Mouse (Mus musculus): ENCODE measurements at regions not wholly inside any gene's neighbourhood (a gene's known extent, or its start where the extent isn't known, plus 50 kb on each side); places are given as distances from the start of the nearest gene placed in this dataset.

DNA sequence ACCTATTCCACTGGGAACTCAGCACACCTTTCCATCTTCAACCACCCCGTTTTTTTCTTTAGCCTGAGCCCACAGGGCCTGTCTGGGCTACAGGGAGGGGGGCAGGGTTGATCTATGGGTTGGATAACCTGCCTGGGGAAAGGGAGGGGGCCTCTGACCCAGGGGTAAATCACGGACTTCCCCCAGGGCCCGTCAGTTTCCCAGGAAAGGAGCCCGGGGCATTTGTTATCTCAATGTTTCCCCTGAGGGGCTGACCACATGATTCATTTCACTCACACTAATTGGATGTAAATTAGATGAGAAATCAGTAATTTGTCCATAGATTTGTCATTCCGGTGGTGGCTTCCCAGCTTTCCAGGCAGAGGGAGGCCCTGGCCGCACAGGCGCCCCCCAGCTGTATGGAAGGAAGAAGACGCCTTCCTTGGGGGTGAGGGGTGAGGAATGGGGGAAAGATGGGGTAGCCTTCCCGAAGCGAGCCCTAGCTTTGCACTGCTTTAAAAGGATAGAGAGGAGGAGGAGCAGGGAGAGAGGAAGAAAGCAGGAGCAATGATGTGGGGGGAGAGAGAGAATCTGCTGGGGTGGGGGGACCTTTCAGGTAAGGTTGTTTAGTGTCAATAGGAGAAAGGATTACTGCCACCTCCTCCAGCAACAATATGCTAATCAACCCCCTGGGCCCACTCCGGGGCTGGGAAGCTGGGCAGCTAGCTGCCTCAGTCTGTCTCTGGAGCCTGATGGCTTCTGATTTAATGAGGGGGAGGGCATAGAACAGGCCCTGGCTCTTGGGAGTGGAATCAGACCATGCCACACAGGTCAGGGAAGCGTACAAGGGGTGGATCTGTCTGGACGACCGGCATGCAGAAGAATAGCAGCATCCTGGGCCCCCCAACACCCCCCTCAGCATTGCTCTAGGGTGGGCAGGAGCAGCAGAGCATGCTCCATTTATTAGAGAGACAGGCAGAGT, 282.3 kb upstream of the 4930535I16Rik start:
- Histone ChIP-seq H3K4me1 (peaks cover 28% of the 10 kb centered on the region), H3K36me3 (replicated peaks) (no peaks in the 10 kb centered on the region), H3K27ac (peak overlapping the region; percentile 60), H3K4me3 (0 out of 2 replicates have a peak overlapping the region, but pooled peaks have one; percentile 8), H3K27me3 (ENCODE audit: poor library complexity, severe bottlenecking) (peaks cover 68% of the 10 kb centered on the region), H3K9me3 (peaks cover 4% of the 10 kb centered on the region)
- DNase-seq (ENCODE audit: extremely low spot score, low spot score) = no peak
- WGBS = 18% methylated on average over 14 of the region's 14 CpGs

DNA sequence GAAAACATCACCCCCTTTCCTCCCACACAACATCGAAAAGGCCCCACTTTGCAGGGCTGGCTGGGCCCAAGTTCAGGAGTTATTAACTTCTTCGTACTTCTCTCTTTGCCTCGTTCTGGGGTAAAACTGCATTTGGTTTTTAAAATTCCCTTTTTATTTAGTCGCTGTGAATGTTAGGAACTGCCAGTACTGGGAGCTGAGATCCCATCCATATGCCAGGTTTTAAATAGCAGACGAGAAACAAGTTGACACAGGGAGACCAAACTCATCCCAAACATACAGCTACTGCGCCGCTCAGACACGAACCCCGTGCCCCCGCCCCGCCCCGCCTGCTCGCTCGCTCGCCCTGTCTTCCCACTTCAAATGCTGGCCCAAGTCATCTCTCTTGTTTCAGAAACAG, 281.0 kb upstream of the 4930535I16Rik start:
- no peak overlapping the region for H3K4me3 ChIP-seq
- 69% methylated on average over 15 of the region's 15 CpGs for WGBS

DNA sequence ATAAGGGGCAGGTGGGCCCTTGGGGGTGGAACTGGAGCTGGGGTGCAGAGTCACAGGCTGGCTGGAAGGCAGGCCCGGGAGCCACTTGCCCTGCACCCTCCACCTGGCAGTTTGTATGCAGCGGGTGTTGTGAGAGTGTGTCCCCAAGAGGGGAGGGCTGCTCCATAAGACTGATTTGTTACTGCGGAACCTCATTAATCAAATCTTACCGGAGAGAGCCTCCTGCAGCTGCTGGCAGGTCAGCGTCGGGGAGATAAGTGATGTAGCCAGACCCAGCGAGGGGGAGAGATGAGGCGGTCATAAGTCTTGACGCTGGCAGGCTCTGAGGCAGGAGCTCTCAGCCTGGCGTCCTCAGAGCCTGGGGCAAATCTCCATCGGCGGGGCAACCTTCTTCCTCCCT, 278.9 kb upstream of the 4930535I16Rik start:
- 46% methylated on average over 12 of the region's 12 CpGs for whole genome bisulfite sequencing
- no peaks in the 10 kb centered on the region for H3K9me3 ChIP-seq
- no peak overlapping the region for H3K27ac ChIP-seq
- H3K36me3 ChIP-seq (replicated peaks) = no peaks in the 10 kb centered on the region
- no peak overlapping the region for H3K4me3 ChIP-seq
- peaks cover 28% of the 10 kb centered on the region for H3K4me1 ChIP-seq
- no peak for DNase-seq (ENCODE audit: extremely low spot score, low spot score)
- H3K27me3 ChIP-seq (ENCODE audit: poor library complexity, severe bottlenecking) = peaks cover 68% of the 10 kb centered on the region

More for the DNA sequence above, 281.0 kb upstream of the 4930535I16Rik start:
- Histone ChIP-seq H3K4me1 (peaks cover 28% of the 10 kb centered on the region), H3K27ac (no peak overlapping the region), H3K27me3 (ENCODE audit: poor library complexity, severe bottlenecking) (peaks cover 68% of the 10 kb centered on the region), H3K9me3 (no peaks in the 10 kb centered on the region; the same call in 1 of the 2 replicates), H3K36me3 (replicated peaks) (no peaks in the 10 kb centered on the region)
- DNase-seq (ENCODE audit: extremely low spot score, low spot score) = no peak

DNA sequence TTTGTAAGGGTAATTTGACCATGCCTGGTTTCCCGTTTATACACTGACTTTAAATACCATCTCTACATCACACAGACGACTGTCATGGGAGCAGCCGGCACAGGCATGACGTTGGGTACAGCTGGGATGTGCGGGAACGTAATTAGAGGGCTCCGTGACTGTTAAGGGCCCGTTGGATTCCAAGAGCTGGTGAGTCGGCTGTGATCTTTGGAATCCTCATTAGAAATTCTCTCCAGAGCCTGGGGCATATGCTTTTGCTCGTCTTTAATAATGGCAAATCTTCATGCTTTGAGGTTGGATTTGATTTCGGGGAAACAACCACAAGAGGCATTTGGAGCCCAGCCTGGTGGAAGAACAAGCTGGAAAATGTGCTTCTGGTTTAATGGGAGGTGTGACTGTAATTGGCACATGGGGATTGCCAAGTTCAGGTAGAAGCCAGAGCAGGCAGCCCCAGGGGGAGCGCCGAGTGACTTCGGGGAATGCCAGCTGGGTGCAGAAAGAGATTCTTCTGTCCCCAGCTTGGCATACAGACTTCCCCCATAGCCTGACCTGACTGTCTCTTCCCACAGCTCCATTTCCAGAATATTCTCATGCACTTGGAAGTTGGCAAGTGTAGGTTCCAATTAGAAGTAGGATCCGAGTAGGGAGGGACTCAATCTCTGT, 275.4 kb upstream of the 4930535I16Rik start:
- Histone ChIP-seq H3K4me1 (peaks cover 9% of the 10 kb centered on the region), H3K9me3 (no peaks in the 10 kb centered on the region), H3K36me3 (replicated peaks) (no peaks in the 10 kb centered on the region), H3K27ac (no peak overlapping the region), H3K4me3 (no peak overlapping the region), H3K27me3 (ENCODE audit: poor library complexity, severe bottlenecking) (peaks cover 67% of the 10 kb centered on the region)
- 85% methylated on average over 15 of the region's 15 CpGs for WGBS
- no peak for DNase-seq (ENCODE audit: extremely low spot score, low spot score)

DNA sequence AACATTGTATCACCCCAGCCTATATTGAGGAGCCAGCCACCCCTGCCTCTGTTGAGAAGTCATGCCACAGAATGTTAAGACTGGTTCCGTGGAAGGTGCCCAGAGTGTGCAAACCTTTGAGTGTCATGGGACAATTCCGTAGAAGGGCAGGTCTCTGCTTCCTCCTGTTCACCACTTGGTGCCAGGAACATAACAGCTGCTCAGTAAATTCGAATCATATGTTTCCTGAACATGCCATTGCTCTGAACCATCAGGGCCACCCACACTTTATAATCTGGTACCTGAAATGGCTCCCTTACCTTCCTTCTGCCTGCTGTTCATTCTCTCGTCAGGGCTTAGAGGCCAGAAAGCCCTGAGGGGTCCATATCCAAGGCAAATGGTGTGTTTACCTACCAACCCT, 273.0 kb upstream of the 4930535I16Rik start:
- no peak overlapping the region for H3K4me3 ChIP-seq
- no peak overlapping the region for H3K27ac ChIP-seq
- H3K27me3 ChIP-seq (ENCODE audit: poor library complexity, severe bottlenecking) = peaks cover 60% of the 10 kb centered on the region
- peaks cover 24% of the 10 kb centered on the region for H3K4me1 ChIP-seq
- no peak for DNase-seq (ENCODE audit: extremely low spot score, low spot score)
- H3K36me3 ChIP-seq (replicated peaks) = no peaks in the 10 kb centered on the region
- no peaks in the 10 kb centered on the region for H3K9me3 ChIP-seq
- WGBS = 86% methylated on average over 4 of the region's 4 CpGs

DNA sequence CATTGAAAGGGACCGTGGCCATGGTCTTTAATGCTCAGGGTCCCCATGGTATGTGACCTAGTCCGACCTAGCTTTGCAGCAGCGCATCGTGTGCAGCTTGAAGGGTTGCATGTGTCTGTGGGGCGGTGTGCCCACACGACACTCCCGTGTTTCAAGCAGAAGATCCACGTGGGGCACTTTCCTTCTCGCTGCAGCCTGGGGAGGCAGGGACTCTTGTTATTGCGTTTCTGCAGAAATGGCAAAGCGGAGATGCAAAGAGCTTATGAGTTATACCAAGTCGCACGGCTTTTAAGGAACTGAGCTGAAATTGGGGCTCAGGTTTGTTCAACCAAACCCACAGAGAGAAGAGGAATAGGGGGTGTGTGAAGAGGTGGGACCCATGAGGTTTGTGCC, 272.2 kb upstream of the 4930535I16Rik start:
- H3K4me1 ChIP-seq = peaks cover 24% of the 10 kb centered on the region
- H3K9me3 ChIP-seq = no peaks in the 10 kb centered on the region
- H3K27ac ChIP-seq = no peak overlapping the region
- 87% methylated on average over 13 of the region's 13 CpGs for WGBS
- no peak overlapping the region for H3K4me3 ChIP-seq
- H3K36me3 ChIP-seq (replicated peaks) = no peaks in the 10 kb centered on the region
- DNase-seq (ENCODE audit: extremely low spot score, low spot score) = no peak
- peaks cover 65% of the 10 kb centered on the region for H3K27me3 ChIP-seq (ENCODE audit: poor library complexity, severe bottlenecking)

DNA sequence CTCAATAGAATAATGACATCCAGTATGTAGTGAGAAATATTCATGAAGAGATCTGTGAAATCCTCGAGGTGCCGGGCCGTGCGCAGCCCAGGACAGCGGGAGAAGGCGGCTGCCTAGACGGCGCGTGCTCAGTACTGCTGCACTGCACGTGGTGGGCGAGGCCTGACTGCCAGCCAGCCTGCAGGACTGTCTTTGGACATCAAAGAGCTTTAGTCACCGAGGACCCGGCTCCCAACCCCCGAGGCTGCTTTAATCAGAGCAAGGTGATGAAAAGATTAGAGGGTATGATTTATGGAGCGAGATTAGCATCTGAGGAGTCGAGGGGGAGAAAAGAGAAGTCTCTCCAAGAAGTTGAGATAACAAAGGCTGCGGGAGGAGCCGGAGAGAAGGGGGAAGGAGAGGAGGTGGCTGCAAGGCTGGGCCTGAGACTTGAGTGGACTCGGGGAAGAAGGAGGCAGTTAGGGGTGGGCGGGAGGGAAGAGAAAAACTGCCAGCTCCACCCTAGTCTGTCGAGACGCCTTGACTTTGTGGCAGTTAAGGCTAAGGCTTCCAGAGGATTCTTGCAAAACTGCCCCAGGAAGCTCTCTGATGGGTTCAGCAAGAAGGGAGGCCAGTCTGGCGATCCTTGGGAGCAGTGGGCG, 271.6 kb upstream of the 4930535I16Rik start:
- 58% methylated on average over 24 of the region's 24 CpGs for WGBS
- no peak overlapping the region for H3K4me3 ChIP-seq
- peaks cover 24% of the 10 kb centered on the region for H3K4me1 ChIP-seq
- DNase-seq (ENCODE audit: extremely low spot score, low spot score) = no peak
- H3K36me3 ChIP-seq (replicated peaks) = no peaks in the 10 kb centered on the region
- no peaks in the 10 kb centered on the region for H3K9me3 ChIP-seq
- H3K27me3 ChIP-seq (ENCODE audit: poor library complexity, severe bottlenecking) = peaks cover 65% of the 10 kb centered on the region
- peak overlapping the region; percentile 35; the same call in 1 of the 2 replicates for H3K27ac ChIP-seq

DNA sequence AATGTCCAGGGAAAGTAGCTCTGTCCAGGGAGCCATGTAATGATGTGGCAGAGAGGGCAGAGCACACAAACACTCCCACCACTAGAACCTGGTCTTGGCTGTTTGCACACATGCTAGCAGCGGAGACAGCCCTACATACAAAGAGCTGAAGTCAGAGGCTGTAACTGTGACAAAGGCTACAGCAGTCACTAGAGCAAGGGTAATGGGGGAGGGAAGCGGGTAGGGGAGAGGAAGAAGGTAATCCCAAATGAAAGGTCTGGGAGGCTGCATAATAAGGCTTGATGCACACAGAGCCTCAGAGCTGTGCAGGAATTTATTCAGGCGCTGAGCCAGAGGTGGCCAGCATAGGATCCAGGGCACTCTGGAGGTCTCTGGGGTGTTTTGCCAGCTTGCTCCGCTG, 269.3 kb upstream of the 4930535I16Rik start:
- peak; percentile 36 for DNase-seq (ENCODE audit: extremely low spot score, low spot score)
- Histone ChIP-seq H3K27me3 (ENCODE audit: poor library complexity, severe bottlenecking) (peaks cover 78% of the 10 kb centered on the region), H3K9me3 (no peaks in the 10 kb centered on the region), H3K36me3 (replicated peaks) (no peaks in the 10 kb centered on the region), H3K4me3 (peak overlapping the region; percentile 8; the same call in 1 of the 2 replicates), H3K27ac (peak overlapping the region; percentile 66), H3K4me1 (peaks cover 24% of the 10 kb centered on the region)
- WGBS = 35% methylated on average over 4 of the region's 4 CpGs

DNA sequence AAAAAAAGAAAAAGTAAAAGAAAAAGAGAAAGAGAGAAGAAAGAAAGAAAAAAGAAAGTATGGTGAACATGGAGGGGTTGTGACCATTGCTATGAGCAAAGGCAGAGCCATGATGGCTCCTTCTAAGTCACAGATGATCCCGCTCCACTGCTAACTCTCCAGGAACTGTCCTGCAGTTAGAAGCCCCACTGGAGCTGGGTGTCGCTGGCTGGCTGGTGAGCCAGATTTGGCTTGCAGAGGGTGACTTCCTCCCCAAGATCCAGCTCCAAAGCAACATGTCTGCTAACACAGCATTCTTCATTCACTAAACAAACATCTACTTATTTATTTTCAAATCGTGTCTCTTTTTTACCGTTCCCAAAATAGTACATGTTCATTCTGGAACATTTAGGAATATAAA, 263.5 kb upstream of the 4930535I16Rik start:
- peaks cover 76% of the 10 kb centered on the region for H3K27me3 ChIP-seq (ENCODE audit: poor library complexity, severe bottlenecking)
- no peak overlapping the region for H3K27ac ChIP-seq
- H3K4me1 ChIP-seq = peaks cover 13% of the 10 kb centered on the region
- no peak for DNase-seq (ENCODE audit: extremely low spot score, low spot score)
- H3K9me3 ChIP-seq = no peaks in the 10 kb centered on the region
- WGBS = 90% methylated on average over 4 of the region's 4 CpGs
- H3K4me3 ChIP-seq = no peak overlapping the region
- H3K36me3 ChIP-seq (replicated peaks) = no peaks in the 10 kb centered on the region

DNA sequence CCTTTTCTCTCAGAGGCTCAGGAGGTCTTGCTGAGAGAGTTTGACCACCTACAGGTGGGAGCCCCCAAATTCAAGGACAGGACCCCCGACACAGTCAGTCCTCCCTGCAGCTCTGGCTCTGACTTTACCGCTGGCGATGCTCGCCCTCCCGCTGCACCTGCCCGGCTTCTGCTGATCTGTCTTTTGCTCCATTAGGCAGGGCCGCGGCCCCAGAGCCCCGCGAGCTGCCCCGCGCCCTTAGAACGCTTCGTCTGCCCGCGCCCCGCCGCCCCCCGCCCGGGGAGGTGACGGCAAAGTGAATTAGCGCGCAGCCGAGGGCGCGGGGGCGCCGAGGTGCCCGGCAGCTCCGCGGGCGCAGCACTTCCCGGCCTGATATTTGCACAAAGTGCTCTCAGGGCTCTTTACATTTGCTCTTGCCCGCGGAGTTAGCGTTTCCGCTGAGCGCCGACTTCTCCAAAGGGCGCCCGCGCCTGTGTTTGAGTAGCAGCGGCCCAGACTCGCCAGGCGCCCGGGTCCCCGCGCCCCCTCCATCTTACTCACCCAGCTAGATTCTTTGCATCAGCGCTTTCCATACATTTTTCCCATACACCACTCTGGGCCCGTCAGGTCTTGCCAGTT, 260.7 kb upstream of the 4930535I16Rik start:
- H3K27me3 ChIP-seq (ENCODE audit: poor library complexity, severe bottlenecking) = peaks cover 74% of the 10 kb centered on the region
- H3K27ac ChIP-seq = peak overlapping the region; percentile 82

DNA sequence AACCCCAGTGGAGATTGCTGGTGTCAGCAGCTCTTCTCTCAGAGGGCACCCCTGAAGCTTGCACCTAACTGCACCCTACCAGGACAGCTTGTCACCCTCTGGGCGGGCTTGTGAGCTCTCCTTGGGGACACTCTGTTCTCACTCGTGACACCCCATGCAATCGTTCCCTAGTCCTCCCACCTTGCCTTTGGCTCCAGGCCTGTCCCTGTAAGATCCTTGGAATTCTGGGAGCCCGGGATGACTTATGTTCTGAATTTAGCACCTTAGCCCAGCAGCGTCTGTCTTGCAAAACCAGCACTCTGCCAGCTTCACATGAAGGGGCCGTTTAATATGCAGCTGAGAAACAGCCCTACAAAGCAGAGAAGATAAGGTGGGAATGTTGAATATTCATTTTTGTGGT, 257.7 kb upstream of the 4930535I16Rik start:
- DNase-seq (ENCODE audit: extremely low spot score, low spot score) = no peak
- Histone ChIP-seq H3K4me3 (no peak overlapping the region), H3K4me1 (peaks cover 31% of the 10 kb centered on the region), H3K27me3 (ENCODE audit: poor library complexity, severe bottlenecking) (peaks cover 52% of the 10 kb centered on the region), H3K36me3 (replicated peaks) (no peaks in the 10 kb centered on the region), H3K27ac (no peak overlapping the region), H3K9me3 (no peaks in the 10 kb centered on the region)
- 69% methylated on average over 6 of the region's 6 CpGs for WGBS

More for the DNA sequence above, 260.7 kb upstream of the 4930535I16Rik start:
- DNase-seq (ENCODE audit: extremely low spot score, low spot score) = peak; percentile 43
- Histone ChIP-seq H3K36me3 (replicated peaks) (no peaks in the 10 kb centered on the region), H3K9me3 (no peaks in the 10 kb centered on the region), H3K4me1 (peaks cover 13% of the 10 kb centered on the region), H3K4me3 (peak overlapping the region; percentile 64)
- WGBS = 1% methylated on average over 50 of the region's 50 CpGs

DNA sequence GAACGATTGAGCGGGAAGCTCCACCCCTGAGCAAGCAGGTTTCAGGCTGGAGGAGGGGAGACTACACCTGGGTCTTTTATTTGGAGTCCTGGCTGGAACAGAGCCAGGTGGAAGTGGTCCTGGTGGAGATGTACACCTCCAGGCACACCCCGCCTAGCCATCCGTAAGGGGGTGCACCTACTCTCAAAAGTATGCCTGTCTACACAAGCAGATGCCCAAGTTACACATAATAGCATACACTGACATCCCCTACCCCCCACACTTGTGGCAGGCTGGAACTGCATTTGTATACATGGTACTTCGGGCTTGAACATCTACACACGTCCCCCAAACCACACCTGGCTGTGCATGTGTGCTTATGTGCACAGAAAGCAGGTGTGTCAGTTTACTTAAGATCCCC, 236.8 kb upstream of the 4930535I16Rik start:
- no peaks in the 10 kb centered on the region for H3K36me3 ChIP-seq (replicated peaks)
- DNase-seq (ENCODE audit: extremely low spot score, low spot score) = no peak
- H3K27ac ChIP-seq = no peak overlapping the region
- WGBS = 88% methylated on average over 6 of the region's 6 CpGs
- H3K9me3 ChIP-seq = no peaks in the 10 kb centered on the region
- peaks cover 17% of the 10 kb centered on the region for H3K4me1 ChIP-seq
- H3K4me3 ChIP-seq = no peak overlapping the region
- peaks cover 31% of the 10 kb centered on the region for H3K27me3 ChIP-seq (ENCODE audit: poor library complexity, severe bottlenecking)
